8 mouse cellular contexts compared by ENCODE assay signal in the genomic region with DNA sequence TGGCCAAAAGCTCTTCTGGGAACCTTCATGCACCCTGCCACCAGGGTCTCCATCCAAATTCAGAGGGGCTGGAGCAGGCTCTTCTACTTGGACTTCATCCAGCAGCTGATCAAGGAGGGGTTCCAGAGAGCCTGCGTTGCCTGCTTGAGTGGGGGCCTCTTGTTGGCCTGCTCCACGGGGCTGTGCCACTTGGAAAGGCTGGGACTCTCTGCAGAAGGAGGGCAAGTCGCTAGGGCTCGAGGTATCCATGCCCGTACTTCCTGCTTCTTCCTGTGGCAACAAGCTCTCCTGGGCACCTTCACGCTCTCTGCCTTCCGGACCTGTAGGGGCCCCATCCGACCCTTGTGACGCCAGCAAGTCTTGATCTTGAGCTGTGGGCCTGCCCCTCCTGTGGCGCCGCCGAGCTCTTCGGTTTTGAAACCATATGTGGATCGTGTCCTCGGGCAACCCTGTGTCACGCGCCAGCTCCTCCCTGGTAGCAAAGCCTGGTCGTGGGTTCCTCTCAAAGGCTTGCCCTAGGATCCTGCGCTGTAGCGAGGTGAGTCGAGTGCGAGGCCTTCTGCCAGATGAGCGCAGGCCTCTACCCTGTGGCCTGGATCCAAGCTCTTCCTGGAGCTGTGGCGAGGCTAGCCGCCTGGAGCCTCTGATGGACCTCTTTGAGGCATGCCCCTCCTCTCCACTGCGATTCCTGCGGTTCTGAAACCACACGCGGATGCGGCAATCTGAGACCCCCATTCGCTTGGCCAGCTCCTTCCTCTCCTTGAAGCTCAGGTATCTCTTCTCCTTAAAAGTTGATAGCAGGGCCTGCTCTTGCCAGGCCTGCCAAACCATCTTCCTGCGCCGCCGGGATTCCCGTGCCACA. TPM values are rescaled to one million over a fixed set of nuclear protein-coding genes. Genes with fewer than 3 reads are reported as not detected.
DNase-seq lines count a peak whose midpoint lies in the region; ATAC-seq lines count a peak whose summit lies in the region.

No protein-coding gene starts in this region.

- ATAC-seq in activated CD4-positive, CD25-positive, alpha-beta regulatory T cell, adult 4 months: peak; percentile 36
- ATAC-seq in inflammation-experienced regulatory T-cells, adult 6 months: peak; percentile 25

- DNase-seq in embryo, embryonic 11 days: peak; percentile 30
- DNase-seq in gastrocnemius, postnatal 4 days (ENCODE audit: low spot score in 2 of 2): peak; percentile 90 to 99
- peak; percentile 57 to 80 for DNase-seq in left cerebral cortex, adult 8-10 months (ENCODE audit: low spot score in 2 of 2)
- DNase-seq in lung, postnatal 36 days: peak; percentile 61
- DNase-seq in right cerebral cortex, adult 18-20 months: peak; percentile 60
- DNase-seq in urinary bladder, adult 2 months (ENCODE audit: low spot score): peak; percentile 99

RNA-seq across cellular contexts. Expression of a gene that starts 0.5 kb away (rescaled TPM):
- under 1 TPM in 1 of 2 experiments, not detected in 1; 0.24 TPM for polyA plus RNA-seq in activated CD4-positive, CD25-positive, alpha-beta regulatory T cell, adult 4 months (2017; shearing (Covaris generic))
- total RNA-seq in gastrocnemius, postnatal 4 days (2021): not detected
- not detected for polyA plus RNA-seq in inflammation-experienced regulatory T-cells, adult 6 months (2017; shearing (Covaris generic))
- not detected for total RNA-seq in left cerebral cortex, adult 8-10 months (2022)
- not detected in 2 replicates for polyA plus RNA-seq in urinary bladder, adult 2 months (2012; rRNA removed)

RNA-seq across cellular contexts. Expression of a gene that starts 4.5 kb away (rescaled TPM):
- not detected for polyA plus RNA-seq in activated CD4-positive, CD25-positive, alpha-beta regulatory T cell, adult 4 months (2017; shearing (Covaris generic))
- total RNA-seq in gastrocnemius, postnatal 4 days (2021): not detected
- polyA plus RNA-seq in inflammation-experienced regulatory T-cells, adult 6 months (2017; shearing (Covaris generic)): not detected
- not detected for total RNA-seq in left cerebral cortex, adult 8-10 months (2022)
- not detected in 2 replicates for polyA plus RNA-seq in urinary bladder, adult 2 months (2012; rRNA removed)

RNA-seq across cellular contexts. Expression of a gene that starts 7.3 kb away (rescaled TPM):
- not detected for polyA plus RNA-seq in activated CD4-positive, CD25-positive, alpha-beta regulatory T cell, adult 4 months (2017; shearing (Covaris generic))
- total RNA-seq in gastrocnemius, postnatal 4 days (2021): not detected
- not detected for polyA plus RNA-seq in inflammation-experienced regulatory T-cells, adult 6 months (2017; shearing (Covaris generic))
- not detected for total RNA-seq in left cerebral cortex, adult 8-10 months (2022)
- not detected in 2 replicates for polyA plus RNA-seq in urinary bladder, adult 2 months (2012; rRNA removed)

RNA-seq across cellular contexts. Expression of a gene that starts 23.3 kb away (rescaled TPM):
- polyA plus RNA-seq in activated CD4-positive, CD25-positive, alpha-beta regulatory T cell, adult 4 months (2017; shearing (Covaris generic)): 10 to 100 TPM; 62.5 to 73.9 TPM
- 10 to 100 TPM; 20.9 to 23.5 TPM for total RNA-seq in gastrocnemius, postnatal 4 days (2021)
- polyA plus RNA-seq in inflammation-experienced regulatory T-cells, adult 6 months (2017; shearing (Covaris generic)): 10 to 100 TPM; 70.3 to 85.0 (median 78.0) TPM
- total RNA-seq in left cerebral cortex, adult 8-10 months (2022): 100 to 1,000 TPM in 2 of 4 experiments, 10 to 100 TPM in 2; 77.8 to 116 (median 101) TPM
- 29.4 and 32.4 TPM in 2 replicates for polyA plus RNA-seq in urinary bladder, adult 2 months (2012; rRNA removed)

Comparison
In these comparisons a context has a peak if more than half of its experiments do, and no peak if none do; other contexts are left out.
1. Peak in every context shown above with its lines: DNase-seq and ATAC-seq.
2. DNase-seq: peak in every context shown above with its lines; median percentile 99 in urinary bladder, adult 2 months; 94 in gastrocnemius, postnatal 4 days; 68 in left cerebral cortex, adult 8-10 months; 61 in lung, postnatal 36 days; 60 in right cerebral cortex, adult 18-20 months; 30 in embryo, embryonic 11 days.